Mouse (Mus musculus) adrenal gland, adult (tissue): ENCODE measurements at regions not wholly inside any gene's neighbourhood (a gene's known extent, or its start where the extent isn't known, plus 50 kb on each side); places are given as distances from the start of the nearest gene placed in this dataset.
"Not testable (repeated sequence)": the region's sequence is repeated elsewhere in the genome, so short reads cannot be mapped to it uniquely, and the experiment has no call there.

Experiments
- DNase-seq, 2 experiments: peaks; one replicate each; pipeline ENCODE4 v3.0.0; 2022 to 2023; ENCODE audit warnings: low spot score in 1 of 2; ENCODE audit not compliant: inconsistent age in 2 of 2

- DNase-seq = no peak
Measured at GRCm38 (mm10) chr5:118483001-118483400, 77.5 kb upstream of the Med13l start.

GRCm38 (mm10) chr5:118483532-118483931, 76.9 kb upstream of the Med13l start:
- DNase-seq = no peak

GRCm38 (mm10) chr5:118485191-118485590, 75.3 kb upstream of the Med13l start:
- DNase-seq = no peak

GRCm38 (mm10) chr5:118492522-118492921, 68.0 kb upstream of the Med13l start:
- DNase-seq = not testable (repeated sequence)

- DNase-seq = no peak
Measured at GRCm38 (mm10) chr5:118494649-118495477, 65.6 kb upstream of the Med13l start.

GRCm38 (mm10) chr5:118495478-118495760, 65.1 kb upstream of the Med13l start:
- DNase-seq = no peak

GRCm38 (mm10) chr5:118501624-118502023, 58.9 kb upstream of the Med13l start:
- DNase-seq = no peak

GRCm38 (mm10) chr5:118502991-118503390, 57.5 kb upstream of the Med13l start:
- DNase-seq = no peak

GRCm38 (mm10) chr5:118504170-118504569, 56.3 kb upstream of the Med13l start:
- DNase-seq = peak in 1 of 2 experiments; percentile 41

GRCm38 (mm10) chr5:118504926-118505325, 55.6 kb upstream of the Med13l start:
- no peak for DNase-seq

- no peak for DNase-seq
Measured at GRCm38 (mm10) chr5:118509871-118510270, 50.6 kb upstream of the Med13l start.
